Mouse (Mus musculus) limb, embryonic 12.5 days (tissue): ENCODE measurements around the gene Gm20388. TPM values are rescaled to one million over a fixed set of nuclear protein-coding genes. Genes with fewer than 3 reads are reported as not detected.

Experiments used
- ATAC-seq: fragments of 200-750 bp; cut with Nextera tagmentation; 2 replicates; pipeline ENCODE4 v1.8.0; 2017; ENCODE audit warnings: low read depth, moderate TSS enrichment; ENCODE audit not compliant: insufficient number of reproducible peaks, insufficient read depth, low FRiP score, low TSS enrichment
- H3K27ac ChIP-seq: fragments of 300-500 bp; sonication (generic); 2 replicates; pipeline ENCODE4 v1.5.1; 2016; ENCODE audit warnings: mild to moderate bottlenecking, moderate library complexity
- H3K27me3 ChIP-seq: fragments of 300-500 bp; sonication (generic); 2 replicates; pipeline ENCODE4 v1.6.1; 2016; ENCODE audit warnings: mild to moderate bottlenecking, moderate library complexity
- H3K36me3 ChIP-seq: fragments of 300-500 bp; sonication (generic); 2 replicates; pipeline ENCODE4 v1.6.1; 2016; ENCODE audit warnings: mild to moderate bottlenecking, moderate library complexity
- H3K4me1 ChIP-seq: fragments of 300-500 bp; sonication (generic); replicated peaks from 2 replicates; pipeline ENCODE4 v1.6.1; 2016
- H3K4me2 ChIP-seq: fragments of 300-500 bp; sonication (generic); 2 replicates; pipeline ENCODE4 v1.6.1; 2016; ENCODE audit warnings: mild to moderate bottlenecking, moderate library complexity
- H3K4me3 ChIP-seq: fragments of 300-500 bp; sonication (generic); replicated peaks from 2 replicates; pipeline ENCODE4 v1.5.1; 2016; ENCODE audit warnings: mild to moderate bottlenecking
- H3K9ac ChIP-seq: fragments of 300-500 bp; sonication (generic); replicated peaks from 2 replicates; pipeline ENCODE4 v1.6.1; 2016; ENCODE audit warnings: mild to moderate bottlenecking, moderate library complexity
- H3K9me3 ChIP-seq: fragments of 300-500 bp; sonication (generic); 2 replicates; pipeline ENCODE4 v1.6.1; 2016; ENCODE audit warnings: mild to moderate bottlenecking, moderate library complexity
- WGBS: fragments of 180-500 bp; shearing (Covaris S2); methylation state at CpG from one replicate; pipeline ENCODE4 v1.1.7; 2016; 5-methylcytosine and 5-hydroxymethylcytosine counted together
- polyA plus RNA-seq: library from polyadenylated mRNA; unstranded; fragments of >200 nt; fragmentation: Nextera tagmentation; extraction: Ambion mirVana; gene quantifications from 2 replicates; pipeline ENCODE4 v1.2.1, GENCODE M21; 2016

Gm20388 gene
- polyA plus RNA-seq, 1 experiment from 2014 or later, result not detected

DNA sequence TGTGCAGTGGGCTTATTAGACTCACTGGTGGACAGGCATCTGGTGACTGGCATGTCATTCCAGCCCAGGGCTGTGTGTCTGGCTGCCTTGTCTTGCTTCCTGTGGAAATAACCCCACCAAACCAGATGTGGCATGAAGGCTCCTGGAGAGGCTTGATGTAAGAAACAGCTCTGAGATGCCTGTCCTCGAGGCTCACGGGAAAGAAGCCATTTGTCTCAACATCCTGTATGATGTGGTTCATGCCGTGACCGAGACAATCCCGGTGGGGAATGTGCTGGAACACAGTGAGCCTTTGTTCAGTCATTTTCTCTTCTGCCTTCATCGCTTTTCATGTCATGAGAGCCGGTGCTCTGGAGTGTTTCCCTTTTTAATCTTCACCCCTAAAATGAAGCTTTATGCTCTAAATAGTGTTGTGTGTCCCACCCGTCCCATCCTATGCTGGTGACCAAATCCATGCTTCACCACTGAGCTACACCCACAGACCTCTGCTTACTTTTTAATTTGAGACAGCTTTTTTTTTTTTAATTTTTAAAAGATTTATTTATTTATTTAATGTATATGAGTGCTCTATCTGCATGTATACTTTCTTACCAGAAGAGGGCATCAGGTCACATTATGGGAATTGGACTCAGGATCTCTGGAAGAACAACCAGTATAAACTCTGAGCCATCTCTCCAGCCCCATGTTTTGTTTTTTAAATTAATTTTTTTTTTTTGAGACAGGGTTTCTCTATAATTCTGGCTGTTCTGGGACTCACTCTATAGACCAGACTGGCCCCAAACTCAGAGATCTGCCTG, 2054.3 kb downstream of the Gm20388 start:
- peaks cover 52% of the 10 kb centered on the region for H3K4me1 ChIP-seq
- H3K9me3 ChIP-seq, result no peaks in the 10 kb centered on the region
- no peak overlapping the region for H3K4me2 ChIP-seq
- H3K27me3 ChIP-seq, result no peaks in the 10 kb centered on the region
- no peak overlapping the region for H3K9ac ChIP-seq
- peak overlapping the region; percentile 69 for H3K27ac ChIP-seq
- WGBS, result 77% methylated on average over 8 of the region's 8 CpGs
- no peak for ATAC-seq
- H3K36me3 ChIP-seq, result peaks cover 5% of the 10 kb centered on the region; the same call in 1 of the 2 replicates
- H3K4me3 ChIP-seq, result no peak overlapping the region

DNA sequence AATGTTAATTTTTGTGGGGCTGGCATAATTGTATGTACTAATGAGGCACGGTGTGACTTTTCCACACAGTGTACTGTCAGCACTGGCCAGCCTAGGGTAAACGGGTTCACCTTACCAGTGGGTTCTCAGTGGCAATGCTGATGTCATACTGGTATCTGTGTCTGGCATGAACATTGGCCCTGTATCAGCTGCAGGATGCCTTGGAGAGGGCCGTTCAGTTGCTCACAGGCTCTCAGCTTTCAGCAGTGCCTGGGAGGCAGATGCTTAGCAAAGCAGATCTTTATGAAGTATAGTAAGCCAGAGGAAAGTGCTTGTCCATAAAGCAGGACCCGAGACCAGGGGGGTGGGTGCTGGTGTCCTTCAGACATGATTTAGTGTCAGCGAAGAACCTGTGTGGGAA, 2055.5 kb downstream of the Gm20388 start:
- no peaks in the 10 kb centered on the region for H3K9me3 ChIP-seq
- H3K4me1 ChIP-seq, result peaks cover 52% of the 10 kb centered on the region
- peak; percentile 27; the same call in 1 of the 2 replicates for ATAC-seq
- 0 out of 2 replicates have a peak overlapping the region, but pooled peaks have one; percentile 31 for H3K4me2 ChIP-seq
- 0 out of 2 replicates have a peak, but pooled peaks cover 7% of the 10 kb centered on the region for H3K36me3 ChIP-seq
- peak overlapping the region; percentile 82 for H3K27ac ChIP-seq
- H3K27me3 ChIP-seq, result no peaks in the 10 kb centered on the region
- H3K9ac ChIP-seq, result peak overlapping the region; percentile 54
- 47% methylated on average over 5 of the region's 5 CpGs for WGBS
- H3K4me3 ChIP-seq, result no peak overlapping the region

DNA sequence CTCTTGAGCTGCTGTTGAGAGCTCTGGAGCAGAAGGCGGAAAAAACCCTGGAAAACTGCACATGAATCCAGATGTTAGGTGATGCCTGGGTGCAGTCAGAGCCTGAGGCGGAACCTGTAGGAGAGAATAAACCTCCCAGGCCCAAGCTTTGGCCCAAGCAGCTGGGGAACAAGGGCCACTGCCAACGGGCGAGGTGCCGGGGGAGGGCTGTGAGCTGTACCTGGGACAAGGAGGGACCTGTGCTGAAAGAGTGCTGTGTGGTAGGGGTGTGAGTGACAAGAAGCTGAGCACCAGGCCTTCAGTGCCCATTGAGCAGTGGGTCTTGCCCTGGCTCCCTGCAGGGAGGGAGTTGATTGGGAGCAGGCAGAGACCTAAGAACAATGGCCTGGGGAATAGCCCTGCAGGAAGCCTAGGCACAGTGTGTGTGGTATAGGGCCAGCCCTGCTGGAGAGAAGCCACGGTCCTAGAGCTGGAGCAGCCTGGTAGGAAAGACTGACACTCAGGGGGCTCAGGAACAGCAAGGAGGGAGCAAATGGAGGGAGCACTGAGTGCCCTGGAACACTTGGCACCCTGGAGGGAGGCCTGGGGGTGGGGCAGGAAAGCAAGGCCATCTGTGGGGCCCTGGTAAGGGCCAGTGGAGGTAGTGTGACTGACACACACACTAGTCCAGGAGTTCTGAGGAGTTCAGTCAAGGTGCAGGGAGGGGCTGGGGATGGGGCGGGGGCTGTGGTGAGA, 2056.2 kb downstream of the Gm20388 start:
- Histone ChIP-seq H3K9ac (peak overlapping the region; percentile 54), H3K9me3 (no peaks in the 10 kb centered on the region), H3K4me2 (peak overlapping the region; percentile 31; the same call in 1 of the 2 replicates), H3K4me3 (no peak overlapping the region), H3K4me1 (peaks cover 52% of the 10 kb centered on the region), H3K27me3 (no peaks in the 10 kb centered on the region), H3K36me3 (0 out of 2 replicates have a peak, but pooled peaks cover 7% of the 10 kb centered on the region), H3K27ac (peak overlapping the region; percentile 82)
- WGBS, result 41% methylated on average over 7 of the region's 7 CpGs
- ATAC-seq, result peak; percentile 32; the same call in 1 of the 2 replicates

DNA sequence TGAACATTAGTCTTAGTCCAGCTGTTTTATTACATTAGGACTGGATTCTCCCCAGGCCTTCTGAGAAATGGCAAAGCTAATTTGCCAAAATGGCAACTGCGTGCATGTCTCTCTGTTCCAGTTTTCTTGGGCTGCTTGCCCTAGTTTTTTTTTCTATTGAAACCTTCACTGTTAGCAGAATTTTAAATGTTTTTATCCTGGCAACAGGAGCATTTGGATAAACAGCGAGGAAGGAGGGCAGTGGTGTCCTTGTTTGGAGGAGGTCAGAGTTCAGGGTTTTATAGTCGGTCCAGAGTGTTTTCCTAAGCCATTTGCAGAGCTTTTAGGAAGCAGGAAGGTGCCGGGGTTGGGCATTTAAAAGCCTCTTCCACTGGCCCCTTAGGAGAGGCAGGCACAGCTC, 2057.3 kb downstream of the Gm20388 start:
- Histone ChIP-seq H3K27me3 (no peaks in the 10 kb centered on the region), H3K9ac (no peak overlapping the region), H3K4me2 (no peak overlapping the region), H3K9me3 (no peaks in the 10 kb centered on the region), H3K27ac (peak overlapping the region; percentile 82), H3K4me1 (peaks cover 52% of the 10 kb centered on the region), H3K4me3 (no peak overlapping the region), H3K36me3 (0 out of 2 replicates have a peak, but pooled peaks cover 7% of the 10 kb centered on the region)
- 23% methylated on average over 4 of the region's 4 CpGs for WGBS
- ATAC-seq, result no peak

DNA sequence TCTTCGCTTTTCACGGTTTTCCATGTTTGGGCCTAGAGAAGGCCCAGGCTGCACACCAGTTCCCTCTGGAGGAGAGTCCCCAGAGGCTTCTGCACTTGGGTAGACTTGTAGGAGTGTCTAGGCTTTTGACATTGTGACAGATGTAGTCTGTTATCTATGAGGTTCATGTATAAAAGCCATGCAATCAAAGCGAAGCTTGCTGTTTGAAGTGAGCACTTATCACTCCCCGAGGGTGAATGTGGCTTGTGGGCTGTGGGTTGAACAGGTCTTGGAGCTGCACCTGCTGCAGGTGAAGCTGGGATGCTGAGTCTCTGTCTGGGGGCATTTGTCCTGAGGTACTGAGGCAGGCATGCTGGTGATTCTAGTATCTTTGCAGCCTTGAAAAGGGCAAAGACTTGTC, 2057.9 kb downstream of the Gm20388 start:
- Histone ChIP-seq H3K9ac (no peak overlapping the region), H3K36me3 (0 out of 2 replicates have a peak, but pooled peaks cover 7% of the 10 kb centered on the region), H3K27me3 (no peaks in the 10 kb centered on the region), H3K27ac (peak overlapping the region; percentile 66), H3K4me1 (peaks cover 52% of the 10 kb centered on the region), H3K9me3 (no peaks in the 10 kb centered on the region), H3K4me2 (no peak overlapping the region), H3K4me3 (no peak overlapping the region)
- 59% methylated on average over 4 of the region's 4 CpGs for WGBS
- no peak for ATAC-seq

DNA sequence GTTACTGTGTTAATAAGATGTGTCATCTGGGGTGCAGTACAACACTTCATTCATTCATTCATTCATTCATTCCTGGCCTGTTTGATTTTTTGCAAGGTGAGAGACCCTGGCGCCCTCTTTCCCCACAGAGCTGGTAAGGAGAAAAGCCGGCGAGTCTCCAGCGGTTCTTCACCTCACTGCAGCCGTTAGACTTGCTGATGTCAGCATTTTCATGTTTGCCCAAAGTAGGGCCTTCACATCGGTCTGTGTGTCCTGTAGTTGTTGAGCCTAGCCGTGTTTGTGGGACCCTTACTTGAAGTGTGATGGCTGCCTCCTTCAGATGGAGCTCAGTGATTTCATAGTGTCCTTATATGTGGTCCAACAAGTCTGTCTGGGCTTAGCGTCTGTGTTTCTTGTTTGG, 2059.6 kb downstream of the Gm20388 start:
- WGBS, result 88% methylated on average over 8 of the region's 8 CpGs
- no peak overlapping the region for H3K27ac ChIP-seq

DNA sequence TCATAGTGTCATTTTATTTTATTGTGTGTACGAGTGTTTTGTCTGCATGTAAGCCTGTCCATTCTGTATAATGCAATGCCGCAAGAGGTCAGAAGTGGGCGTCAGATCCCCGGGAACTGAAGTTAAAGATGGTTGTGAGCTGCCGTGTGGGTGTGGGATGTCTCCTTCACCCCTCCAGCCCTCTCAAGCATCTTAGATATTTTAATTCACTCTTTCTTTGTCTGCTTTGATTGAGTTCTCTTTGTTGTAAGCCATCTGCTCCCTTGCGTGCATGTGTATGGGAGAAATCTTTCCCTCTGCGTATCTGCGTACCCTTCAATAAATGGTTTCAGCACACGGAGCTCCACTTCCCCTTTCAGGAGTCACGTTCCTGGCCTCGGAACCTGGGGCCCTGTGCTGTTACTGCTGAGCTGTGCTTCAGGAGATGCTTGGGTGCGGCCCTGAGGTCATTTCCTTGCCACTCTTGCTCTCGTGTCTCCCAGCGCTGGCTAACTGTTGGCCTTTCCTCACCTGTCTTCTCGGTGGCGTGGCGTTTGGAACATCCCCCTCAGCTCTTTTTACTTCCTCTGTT, 2060.9 kb downstream of the Gm20388 start:
- H3K4me3 ChIP-seq, result no peak overlapping the region
- H3K27me3 ChIP-seq, result no peaks in the 10 kb centered on the region
- peaks cover 35% of the 10 kb centered on the region for H3K36me3 ChIP-seq
- ATAC-seq, result no peak
- H3K4me1 ChIP-seq, result peaks cover 26% of the 10 kb centered on the region
- H3K27ac ChIP-seq, result no peak overlapping the region
- no peaks in the 10 kb centered on the region for H3K9me3 ChIP-seq
- no peak overlapping the region for H3K4me2 ChIP-seq
- WGBS, result 84% methylated on average over 17 of the region's 17 CpGs
- H3K9ac ChIP-seq, result no peak overlapping the region

More for the DNA sequence above, 2059.6 kb downstream of the Gm20388 start:
- Histone ChIP-seq H3K4me1 (peaks cover 39% of the 10 kb centered on the region), H3K36me3 (peaks cover 22% of the 10 kb centered on the region), H3K4me3 (no peak overlapping the region), H3K9ac (no peak overlapping the region), H3K9me3 (no peaks in the 10 kb centered on the region), H3K27me3 (no peaks in the 10 kb centered on the region), H3K4me2 (no peak overlapping the region)
- ATAC-seq, result no peak

DNA sequence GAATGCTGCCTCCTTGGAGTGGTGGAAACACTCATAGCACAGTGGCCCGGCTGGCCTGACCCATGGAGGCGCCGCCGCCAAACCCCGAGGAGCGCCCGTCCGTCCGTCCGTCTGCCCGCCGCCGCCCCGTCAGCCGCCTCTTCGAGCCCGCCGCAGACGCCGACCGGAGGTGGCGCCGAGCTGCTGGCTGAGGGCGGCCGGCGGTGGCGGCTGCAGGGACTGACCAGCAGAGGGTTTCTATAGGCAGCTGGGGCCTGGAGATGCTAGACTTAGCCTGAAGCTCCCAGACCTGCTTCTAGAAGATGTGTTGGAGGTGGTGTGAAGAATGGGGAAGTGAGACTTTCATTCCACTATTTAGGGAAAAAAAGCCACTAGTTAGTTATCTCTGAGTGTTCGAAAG, 2063.3 kb downstream of the Gm20388 start:
- peaks cover 56% of the 10 kb centered on the region for H3K36me3 ChIP-seq
- H3K4me1 ChIP-seq, result peaks cover 4% of the 10 kb centered on the region
- no peaks in the 10 kb centered on the region for H3K9me3 ChIP-seq
- no peak overlapping the region for H3K27ac ChIP-seq
- no peak overlapping the region for H3K9ac ChIP-seq
- no peaks in the 10 kb centered on the region for H3K27me3 ChIP-seq
- ATAC-seq, result no peak
- H3K4me2 ChIP-seq, result no peak overlapping the region
- 95% methylated on average over 28 of the region's 28 CpGs for WGBS
- H3K4me3 ChIP-seq, result no peak overlapping the region

DNA sequence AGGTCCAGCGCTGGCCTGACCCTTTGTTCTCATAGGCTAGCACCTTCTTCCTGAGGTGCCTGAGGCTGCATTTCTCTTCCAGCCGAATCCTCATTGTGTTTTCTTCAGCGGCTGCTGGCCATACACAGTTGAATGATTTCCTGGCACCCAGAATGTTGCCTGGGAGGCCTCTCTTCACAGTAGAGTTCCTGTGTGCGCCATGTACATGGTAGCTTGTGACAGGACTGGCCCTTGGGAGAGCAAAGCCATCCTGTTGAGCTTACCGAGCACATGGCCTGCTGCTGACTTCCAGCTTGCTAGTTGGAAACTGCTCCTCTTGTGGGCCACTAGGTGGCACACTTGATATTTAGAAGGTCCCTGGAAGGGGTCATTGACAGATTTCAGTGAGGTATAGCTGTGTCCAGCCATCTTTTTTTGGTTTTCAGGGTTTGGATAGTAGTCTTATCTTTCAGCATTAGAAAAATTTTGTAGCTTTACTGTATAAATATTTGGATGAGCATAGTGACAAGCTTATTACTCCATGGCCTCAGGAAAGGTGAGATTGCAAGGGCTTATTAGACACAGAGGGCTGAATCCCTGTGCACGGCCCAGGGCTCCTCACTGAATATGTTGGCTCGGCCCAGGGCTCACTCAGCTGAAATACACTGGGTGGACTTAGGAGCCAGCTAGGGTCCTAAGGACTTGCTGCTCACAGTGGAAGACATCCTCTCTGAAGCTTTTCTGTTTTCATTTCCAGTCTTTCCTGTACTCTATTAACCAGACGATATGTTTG, 2067.4 kb downstream of the Gm20388 start:
- Histone ChIP-seq H3K9me3 (no peaks in the 10 kb centered on the region), H3K9ac (no peak overlapping the region), H3K36me3 (peaks cover 86% of the 10 kb centered on the region), H3K4me2 (no peak overlapping the region), H3K27me3 (no peaks in the 10 kb centered on the region), H3K4me3 (no peak overlapping the region), H3K27ac (peak overlapping the region; percentile 1; the same call in 1 of the 2 replicates), H3K4me1 (no peaks in the 10 kb centered on the region)
- 0 out of 2 replicates have a peak, but pooled peaks have one; percentile 20 for ATAC-seq
- WGBS, result 71% methylated on average over 8 of the region's 8 CpGs

DNA sequence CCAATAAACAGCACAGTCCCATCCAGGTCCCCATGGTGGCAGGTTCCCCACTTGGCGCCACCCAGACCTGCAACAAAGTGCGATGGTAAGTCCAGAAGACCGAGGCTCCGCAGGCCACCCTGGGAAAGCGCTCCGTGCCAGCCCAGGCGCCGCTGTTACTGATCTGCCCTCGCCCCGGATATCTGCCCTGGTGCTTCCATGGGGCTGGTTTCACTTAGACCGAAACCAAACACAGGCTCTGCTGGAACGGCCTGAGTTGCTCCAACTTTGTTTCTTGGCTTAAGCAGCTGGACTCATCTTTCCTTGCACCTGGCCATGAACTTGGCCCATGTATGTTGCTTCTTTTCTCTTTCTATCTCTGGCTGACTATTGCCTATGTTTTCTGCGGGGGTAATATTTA, 2068.0 kb downstream of the Gm20388 start:
- H3K4me3 ChIP-seq, result no peak overlapping the region
- no peak for ATAC-seq
- H3K9me3 ChIP-seq, result no peaks in the 10 kb centered on the region
- peaks cover 93% of the 10 kb centered on the region for H3K36me3 ChIP-seq
- no peak overlapping the region for H3K9ac ChIP-seq
- WGBS, result 96% methylated on average over 13 of the region's 13 CpGs
- no peak overlapping the region for H3K4me2 ChIP-seq
- H3K4me1 ChIP-seq, result no peaks in the 10 kb centered on the region
- H3K27ac ChIP-seq, result no peak overlapping the region
- H3K27me3 ChIP-seq, result no peaks in the 10 kb centered on the region
